Comparison of ENCODE assay signal across 8 mouse cellular contexts in genomic region chr17:35866281-35866831, GRCm38 (mm10). TPM values are rescaled to one million over a fixed set of nuclear protein-coding genes. Genes with fewer than 3 reads are reported as not detected.
A peak's percentile ranks its signal among the peaks of the same experiment; 100 is the strongest.
DNase-seq lines count a peak whose midpoint lies in the region; ATAC-seq lines count a peak whose summit lies in the region.

No protein-coding gene starts in this region.

- H3K27me3 ChIP-seq in forebrain, embryonic 14.5 days (replicated peaks; ENCODE audit: control insufficient read depth, insufficient read depth, low read length): no peaks in the 10 kb centered on the region
- no peaks in the 10 kb centered on the region for H3K27me3 ChIP-seq in hindbrain, embryonic 13.5 days
- H3K27me3 ChIP-seq in liver, embryonic 15.5 days: peaks cover 81% of the 10 kb centered on the region
- H3K27me3 ChIP-seq in neural tube, embryonic 15.5 days (replicated peaks): no peaks in the 10 kb centered on the region

- peak overlapping the region; percentile 96 for H3K27ac ChIP-seq in forebrain, embryonic 14.5 days (ENCODE audit: low read depth, low read length)
- peak overlapping the region; percentile 98 for H3K27ac ChIP-seq in hindbrain, embryonic 13.5 days
- peak overlapping the region; percentile 75 for H3K27ac ChIP-seq in liver, embryonic 15.5 days (replicated peaks)
- H3K27ac ChIP-seq in neural tube, embryonic 15.5 days (replicated peaks): peak overlapping the region; percentile 95

- peak; percentile 58 for DNase-seq in embryo, embryonic 10 days (ENCODE audit: low spot score)
- no peak for DNase-seq in embryo, embryonic 9.5 days (ENCODE audit: extremely low spot score)
- DNase-seq in R1 (ENCODE audit: low read depth, low spot score): peak; percentile 83
- peak; percentile 61 for DNase-seq in forebrain, embryonic 14.5 days (ENCODE audit: low spot score)
- peak; percentile 42 to 68 for DNase-seq in urinary bladder, postnatal 36 days (ENCODE audit: low spot score in 2 of 2)

- H3K4me3 ChIP-seq in forebrain, embryonic 14.5 days (ENCODE audit: low read depth, low read length): peak overlapping the region; percentile 59
- H3K4me3 ChIP-seq in hindbrain, embryonic 13.5 days: peak overlapping the region; percentile 67
- H3K4me3 ChIP-seq in liver, embryonic 15.5 days (replicated peaks): peak overlapping the region; percentile 58
- H3K4me3 ChIP-seq in neural tube, embryonic 15.5 days (replicated peaks): peak overlapping the region; percentile 66

- 0% methylated on average over 35 of the region's 38 CpGs for WGBS in forebrain, embryonic 14.5 days
- WGBS in hindbrain, embryonic 13.5 days: 1% methylated on average over 37 of the region's 38 CpGs
- under 1% methylated on average over 37 of the region's 38 CpGs for WGBS in liver, embryonic 15.5 days (ENCODE audit: insufficient replicate concordance)
- WGBS in neural tube, embryonic 15.5 days: under 1% methylated on average over 36 of the region's 38 CpGs

- peak overlapping the region; percentile 72 for H3K9ac ChIP-seq in forebrain, embryonic 14.5 days (ENCODE audit: low read length)
- H3K9ac ChIP-seq in hindbrain, embryonic 13.5 days: peak overlapping the region; percentile 94
- peak overlapping the region; percentile 44 for H3K9ac ChIP-seq in liver, embryonic 15.5 days
- peak overlapping the region; percentile 81 for H3K9ac ChIP-seq in neural tube, embryonic 15.5 days (replicated peaks)

- peak; percentile 38 for ATAC-seq in forebrain, embryonic 14.5 days
- peak; percentile 24 for ATAC-seq in hindbrain, embryonic 13.5 days (ENCODE audit: low FRiP score)
- peak; percentile 13; the same call in 1 of the 2 replicates for ATAC-seq in liver, embryonic 15.5 days (ENCODE audit: insufficient read depth)
- ATAC-seq in neural tube, embryonic 15.5 days (ENCODE audit: low FRiP score): peak; percentile 44

- peaks cover 13% of the 10 kb centered on the region for H3K36me3 ChIP-seq in forebrain, embryonic 14.5 days (ENCODE audit: control insufficient read depth, insufficient read depth, low read length)
- H3K36me3 ChIP-seq in hindbrain, embryonic 13.5 days: peaks cover 8% of the 10 kb centered on the region
- H3K36me3 ChIP-seq in liver, embryonic 15.5 days (replicated peaks): peaks cover 7% of the 10 kb centered on the region; the same call in 1 of the 2 replicates
- no peaks in the 10 kb centered on the region; the same call in 1 of the 2 replicates for H3K36me3 ChIP-seq in neural tube, embryonic 15.5 days

- H3K4me2 ChIP-seq in forebrain, embryonic 14.5 days (ENCODE audit: low read length): peak overlapping the region; percentile 92
- peak overlapping the region; percentile 100 for H3K4me2 ChIP-seq in hindbrain, embryonic 13.5 days
- peak overlapping the region; percentile 78 for H3K4me2 ChIP-seq in liver, embryonic 15.5 days
- peak overlapping the region; percentile 90 for H3K4me2 ChIP-seq in neural tube, embryonic 15.5 days

- H3K4me1 ChIP-seq in forebrain, embryonic 14.5 days (ENCODE audit: control insufficient read depth, insufficient read depth, low read length): peaks cover 36% of the 10 kb centered on the region
- H3K4me1 ChIP-seq in hindbrain, embryonic 13.5 days (replicated peaks): peaks cover 64% of the 10 kb centered on the region
- peaks cover 64% of the 10 kb centered on the region for H3K4me1 ChIP-seq in liver, embryonic 15.5 days (replicated peaks)
- H3K4me1 ChIP-seq in neural tube, embryonic 15.5 days: peaks cover 69% of the 10 kb centered on the region

- H3K9me3 ChIP-seq in forebrain, embryonic 14.5 days (replicated peaks; ENCODE audit: control insufficient read depth, low read length): peaks cover 3% of the 10 kb centered on the region; the same call in 1 of the 2 replicates
- no peaks in the 10 kb centered on the region for H3K9me3 ChIP-seq in hindbrain, embryonic 13.5 days
- H3K9me3 ChIP-seq in liver, embryonic 15.5 days (replicated peaks): no peaks in the 10 kb centered on the region
- no peaks in the 10 kb centered on the region for H3K9me3 ChIP-seq in neural tube, embryonic 15.5 days (replicated peaks)

RNA-seq across cellular contexts. Expression of gene Ppp1r18, which starts 1.0 kb away (rescaled TPM):
- polyA plus RNA-seq in forebrain, embryonic 14.5 days (2014; fragmentation: Nextera tagmentation; extraction: Ambion mirVana): 21.2 and 22.0 TPM in 2 replicates
- 26.9 and 30.5 TPM in 2 replicates for polyA plus RNA-seq in hindbrain, embryonic 13.5 days (2015; fragmentation: Nextera tagmentation; extraction: Ambion mirVana)
- polyA plus RNA-seq in liver, embryonic 15.5 days (2015; fragmentation: Nextera tagmentation; extraction: Ambion mirVana): 12.4 and 12.8 TPM in 2 replicates
- 19.3 and 25.1 TPM in 2 replicates for polyA plus RNA-seq in neural tube, embryonic 15.5 days (2015; fragmentation: Nextera tagmentation; extraction: Ambion mirVana)

RNA-seq across cellular contexts. Expression of gene Nrm, which starts 5.2 kb away (rescaled TPM):
- polyA plus RNA-seq in forebrain, embryonic 14.5 days (2014; fragmentation: Nextera tagmentation; extraction: Ambion mirVana): 23.9 and 29.6 TPM in 2 replicates
- 26.4 and 26.9 TPM in 2 replicates for polyA plus RNA-seq in hindbrain, embryonic 13.5 days (2015; fragmentation: Nextera tagmentation; extraction: Ambion mirVana)
- 22.0 and 22.5 TPM in 2 replicates for polyA plus RNA-seq in liver, embryonic 15.5 days (2015; fragmentation: Nextera tagmentation; extraction: Ambion mirVana)
- 17.6 and 26.7 TPM in 2 replicates for polyA plus RNA-seq in neural tube, embryonic 15.5 days (2015; fragmentation: Nextera tagmentation; extraction: Ambion mirVana)

RNA-seq across cellular contexts. Expression of gene Dhx16, which starts 13.3 kb away (rescaled TPM):
- 29.3 and 31.8 TPM in 2 replicates for polyA plus RNA-seq in forebrain, embryonic 14.5 days (2014; fragmentation: Nextera tagmentation; extraction: Ambion mirVana)
- 28.6 and 35.3 TPM in 2 replicates for polyA plus RNA-seq in hindbrain, embryonic 13.5 days (2015; fragmentation: Nextera tagmentation; extraction: Ambion mirVana)
- polyA plus RNA-seq in liver, embryonic 15.5 days (2015; fragmentation: Nextera tagmentation; extraction: Ambion mirVana): 31.1 and 37.0 TPM in 2 replicates
- polyA plus RNA-seq in neural tube, embryonic 15.5 days (2015; fragmentation: Nextera tagmentation; extraction: Ambion mirVana): 26.8 and 30.5 TPM in 2 replicates

RNA-seq across cellular contexts. Expression of gene Mdc1, which starts 25.0 kb away (rescaled TPM):
- polyA plus RNA-seq in forebrain, embryonic 14.5 days (2014; fragmentation: Nextera tagmentation; extraction: Ambion mirVana): 12.2 and 14.4 TPM in 2 replicates
- 11.0 and 11.3 TPM in 2 replicates for polyA plus RNA-seq in hindbrain, embryonic 13.5 days (2015; fragmentation: Nextera tagmentation; extraction: Ambion mirVana)
- 8.5 and 9.1 TPM in 2 replicates for polyA plus RNA-seq in liver, embryonic 15.5 days (2015; fragmentation: Nextera tagmentation; extraction: Ambion mirVana)
- polyA plus RNA-seq in neural tube, embryonic 15.5 days (2015; fragmentation: Nextera tagmentation; extraction: Ambion mirVana): 7.9 and 9.7 TPM in 2 replicates

RNA-seq across cellular contexts. Expression of gene Tubb5, which starts 28.2 kb away (rescaled TPM):
- polyA plus RNA-seq in forebrain, embryonic 14.5 days (2014; fragmentation: Nextera tagmentation; extraction: Ambion mirVana): 2,004 and 2,051 TPM in 2 replicates
- 1,714 and 1,822 TPM in 2 replicates for polyA plus RNA-seq in hindbrain, embryonic 13.5 days (2015; fragmentation: Nextera tagmentation; extraction: Ambion mirVana)
- polyA plus RNA-seq in liver, embryonic 15.5 days (2015; fragmentation: Nextera tagmentation; extraction: Ambion mirVana): 379 and 391 TPM in 2 replicates
- polyA plus RNA-seq in neural tube, embryonic 15.5 days (2015; fragmentation: Nextera tagmentation; extraction: Ambion mirVana): 1,339 and 1,471 TPM in 2 replicates

Comparison
In these comparisons a context has a peak if more than half of its experiments do, and no peak if none do; other contexts are left out.
1. H3K9ac ChIP-seq: peak in every context shown above with its lines; median percentile 94 in hindbrain, embryonic 13.5 days; 81 in neural tube, embryonic 15.5 days; 72 in forebrain, embryonic 14.5 days; 44 in liver, embryonic 15.5 days.